18 mouse cellular contexts compared by ENCODE assay signal in genomic region chr12:119195145-119195544, GRCm38 (mm10). TPM values are rescaled to one million over a fixed set of nuclear protein-coding genes. Genes with fewer than 3 reads are reported as not detected.
"Had no signal": no experiment of that assay in that cellular context is flagged by ENCODE, and none has a peak within 500 bp of the region (broad histone marks: within the 10 kb centered on the region; RNA-seq: fewer than 3 reads in every experiment).

No protein-coding gene starts in this region.

- ATAC-seq: liver, embryonic 12.5 days; liver, postnatal 0 days; lung, postnatal 0 days; midbrain, embryonic 13.5 days; midbrain, embryonic 15.5 days; midbrain, embryonic 16.5 days had no signal

- DNase-seq: left cerebral cortex, postnatal 4 days; liver; liver, embryonic 13.5 days; liver, postnatal 0 days; lung, adult 18-20 months; lung, adult 2 months; lung, embryonic 14.5 days; lung, postnatal 10 days; lung, postnatal 14 days; lung, postnatal 36 days; lung, postnatal 4 days; midbrain, embryonic 14.5 days had no signal

RNA-seq across cellular contexts. Expression of gene Itgb8, which starts 43.5 kb away (rescaled TPM):
- total RNA-seq: monocyte, adult 5-6 weeks had no signal
